Mouse (Mus musculus) neural tube, embryonic 11.5 days (tissue): ENCODE data around the gene Ssbp3. TPM values are rescaled to one million over a fixed set of nuclear protein-coding genes. Genes with fewer than 3 reads are reported as not detected.

ENCODE experiments used
- ATAC-seq: fragments of 200-750 bp; cut with Nextera tagmentation; 2 replicates; pipeline ENCODE4 v1.8.0; 2017; ENCODE audit warnings: moderate number of reproducible peaks, mild to moderate bottlenecking, moderate TSS enrichment, moderate library complexity; ENCODE audit not compliant: insufficient read depth, low FRiP score, low TSS enrichment
- DNase-seq: peaks from one replicate; pipeline ENCODE4 v3.0.0-alpha.2; 2015; ENCODE audit warnings: low spot score
- H3K27ac ChIP-seq: fragments of 300-500 bp; sonication (generic); 2 replicates; pipeline ENCODE4 v1.5.1; 2014; ENCODE audit warnings: low read depth, mild to moderate bottlenecking, low read length
- H3K27me3 ChIP-seq: fragments of 300-500 bp; sonication (generic); 2 replicates; pipeline ENCODE4 v1.6.1; 2014; ENCODE audit warnings: mild to moderate bottlenecking, low read length, mixed read lengths; ENCODE audit not compliant: control insufficient read depth, insufficient read depth
- H3K36me3 ChIP-seq: fragments of 300-500 bp; sonication (generic); 2 replicates; pipeline ENCODE4 v1.6.1; 2014; ENCODE audit warnings: mild to moderate bottlenecking, low read length, moderate library complexity, mixed read lengths; ENCODE audit not compliant: control insufficient read depth, insufficient read depth
- H3K4me1 ChIP-seq: fragments of 300-500 bp; sonication (generic); 2 replicates; pipeline ENCODE4 v1.6.1; 2014; ENCODE audit warnings: low read length, mixed read lengths; ENCODE audit not compliant: control insufficient read depth, insufficient read depth
- H3K4me2 ChIP-seq: fragments of 300-500 bp; sonication (generic); 2 replicates; pipeline ENCODE4 v1.6.1; 2014; ENCODE audit warnings: low read depth, mild to moderate bottlenecking, moderate library complexity
- H3K4me3 ChIP-seq: fragments of 300-500 bp; sonication (generic); 2 replicates; pipeline ENCODE4 v1.5.1; 2014; ENCODE audit warnings: low read depth, low read length
- H3K9ac ChIP-seq: fragments of 300-500 bp; sonication (generic); 2 replicates; pipeline ENCODE4 v1.6.1; 2014; ENCODE audit warnings: mild to moderate bottlenecking, low read length
- H3K9me3 ChIP-seq: fragments of 300-500 bp; sonication (generic); 2 replicates; pipeline ENCODE4 v1.6.1; 2016; ENCODE audit warnings: low read length; ENCODE audit not compliant: control insufficient read depth
- WGBS: fragments of 180-500 bp; shearing (Covaris S2); extraction: QIAGEN DNeasy Blood & Tissue Kit; methylation state at CpG from one replicate; pipeline ENCODE4 v1.1.7; 2014; 5-methylcytosine and 5-hydroxymethylcytosine counted together
- polyA plus RNA-seq: library from polyadenylated mRNA; unstranded; fragments of >200 nt; fragmentation: Nextera tagmentation; extraction: Ambion mirVana; gene quantifications from 2 replicates; pipeline ENCODE4 v1.2.1, GENCODE M21; 2014

Gene Ssbp3
- polyA plus RNA-seq, 1 experiment from 2014 or later = 145 TPM

DNA sequence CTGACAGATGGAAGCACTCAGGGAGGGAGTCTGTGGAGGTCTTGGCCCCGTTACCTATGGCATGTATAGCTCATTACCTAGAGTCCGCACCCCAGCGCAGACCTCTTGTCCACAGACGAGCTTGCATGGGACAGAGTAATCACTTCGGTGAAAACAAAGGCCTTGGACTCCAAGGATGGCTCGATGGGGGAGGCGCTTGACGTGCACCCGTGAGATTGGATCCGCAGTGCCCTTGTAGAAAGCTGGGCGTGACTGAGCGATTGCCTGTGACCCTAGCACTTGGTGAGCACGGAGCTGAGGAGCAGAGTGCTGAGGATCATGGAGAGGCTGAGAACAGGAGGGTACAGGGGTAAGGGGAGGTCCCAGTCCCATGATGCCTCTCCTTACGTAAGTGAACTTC is 181.2 kb downstream of the Ssbp3 start:
- no peak overlapping the region for H3K4me2 ChIP-seq
- H3K4me3 ChIP-seq = no peak overlapping the region
- no peaks in the 10 kb centered on the region for H3K27me3 ChIP-seq
- DNase-seq = no peak
- H3K4me1 ChIP-seq = 0 out of 2 replicates have a peak, but pooled peaks cover 5% of the 10 kb centered on the region
- H3K27ac ChIP-seq = no peak overlapping the region
- H3K36me3 ChIP-seq = no peaks in the 10 kb centered on the region
- H3K9me3 ChIP-seq = no peaks in the 10 kb centered on the region
- no peak overlapping the region for H3K9ac ChIP-seq
- 81% methylated on average over 14 of the region's 14 CpGs for WGBS
- ATAC-seq = no peak

DNA sequence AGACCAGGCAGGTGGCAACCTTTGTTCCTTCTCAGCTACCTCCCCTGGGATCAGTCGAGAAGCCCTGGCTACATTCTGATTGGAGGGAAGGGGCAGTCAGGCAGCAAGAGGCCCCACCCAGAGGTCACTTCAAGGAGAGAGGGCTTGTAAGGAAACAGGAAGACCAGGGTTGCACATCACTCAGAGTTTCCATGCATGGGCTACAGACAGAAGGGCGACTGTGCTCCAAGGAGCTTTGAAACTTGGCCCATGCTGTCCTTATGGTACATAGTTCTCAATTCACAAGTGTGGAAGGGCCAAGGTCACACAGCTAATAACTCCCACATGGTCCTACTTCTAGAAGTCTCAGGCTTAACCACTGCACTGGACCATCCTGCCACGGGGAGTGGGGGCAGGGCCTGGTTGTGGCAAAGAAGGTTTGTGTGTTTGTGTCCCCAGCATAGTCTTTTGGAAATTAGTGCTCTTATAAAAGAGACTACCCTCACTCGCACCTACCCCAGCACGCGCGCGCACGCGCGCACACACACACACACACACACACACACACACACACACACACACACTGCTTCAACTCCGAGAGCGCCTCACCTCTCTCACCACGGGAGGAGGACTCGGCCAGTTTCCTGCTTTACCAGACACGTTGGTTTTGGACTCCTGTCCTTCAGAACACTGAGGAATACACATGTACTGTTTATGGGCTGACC is 184.1 kb downstream of the Ssbp3 start:
- 82% methylated on average over 16 of the region's 16 CpGs for WGBS

DNA sequence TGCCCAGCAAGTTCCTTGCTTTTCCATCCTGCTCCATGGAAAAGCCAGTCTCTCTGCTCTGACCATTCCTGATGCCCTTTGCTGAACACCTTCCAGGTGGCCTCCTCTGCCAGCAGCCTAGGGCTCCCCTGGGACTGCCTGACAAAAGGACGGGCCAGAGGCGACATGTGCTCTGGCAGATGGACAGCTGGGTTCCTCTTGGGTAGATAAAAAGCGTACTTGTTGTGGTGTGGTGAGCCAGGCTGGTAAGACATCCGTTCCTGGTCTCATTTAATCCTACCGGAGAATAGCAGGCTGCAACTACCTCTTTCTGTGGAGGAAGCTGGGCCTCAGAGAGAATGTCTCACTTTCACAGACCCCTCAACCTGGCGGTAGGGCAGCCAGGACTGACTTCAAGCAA is 185.5 kb downstream of the Ssbp3 start:
- DNase-seq (no peak), ATAC-seq (no peak)
- no peak overlapping the region for H3K4me3 ChIP-seq
- H3K4me1 ChIP-seq = peaks cover 11% of the 10 kb centered on the region
- H3K27ac ChIP-seq = peak overlapping the region; percentile 60
- no peak overlapping the region for H3K4me2 ChIP-seq
- H3K27me3 ChIP-seq = no peaks in the 10 kb centered on the region
- WGBS = 39% methylated on average over 6 of the region's 6 CpGs
- no peaks in the 10 kb centered on the region for H3K36me3 ChIP-seq
- no peaks in the 10 kb centered on the region for H3K9me3 ChIP-seq
- H3K9ac ChIP-seq = no peak overlapping the region

More for the DNA sequence above, 184.1 kb downstream of the Ssbp3 start:
- H3K4me1 ChIP-seq = peaks cover 11% of the 10 kb centered on the region
- DNase-seq = no peak
- no peaks in the 10 kb centered on the region for H3K9me3 ChIP-seq
- no peaks in the 10 kb centered on the region for H3K27me3 ChIP-seq
- H3K4me2 ChIP-seq = no peak overlapping the region
- no peak overlapping the region for H3K4me3 ChIP-seq
- no peak for ATAC-seq
- H3K36me3 ChIP-seq = no peaks in the 10 kb centered on the region
- no peak overlapping the region for H3K27ac ChIP-seq
- no peak overlapping the region for H3K9ac ChIP-seq

DNA sequence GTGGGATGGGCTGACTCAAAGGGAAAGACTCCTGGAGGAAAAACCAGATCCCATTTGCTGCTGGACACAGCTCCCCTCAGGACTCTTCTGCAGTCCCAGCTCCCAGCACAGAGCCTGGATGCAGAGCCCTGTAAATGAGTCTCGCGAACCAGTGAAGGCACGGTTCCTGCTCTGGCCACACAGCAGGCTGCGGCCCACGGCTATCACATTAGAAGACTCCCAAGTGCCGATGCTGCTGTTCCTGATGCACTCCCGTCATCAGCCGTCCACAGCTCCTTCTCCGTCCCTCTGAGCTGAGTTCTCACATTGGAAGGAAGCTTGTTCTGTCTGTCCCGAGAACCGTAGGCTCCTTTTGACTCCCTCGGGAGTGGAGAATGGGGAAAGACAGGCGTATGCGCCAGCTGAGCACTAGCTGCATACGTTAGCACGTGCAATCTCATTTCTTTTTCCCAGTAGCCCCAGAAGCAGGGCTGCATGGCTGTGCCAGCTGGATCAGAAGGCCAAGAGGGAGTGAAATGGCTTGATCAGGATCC is 186.4 kb downstream of the Ssbp3 start, which contains the start of gene Cdcp2:
Cdcp2 (plus strand) TSS at position 51 of the 533 bp plus-strand sequence.
- no peaks in the 10 kb centered on the region for H3K36me3 ChIP-seq
- ATAC-seq = 0 out of 2 replicates have a peak, but pooled peaks have one; percentile 20
- no peak within 1 kb of the TSS for H3K4me3 ChIP-seq
- no peak within 1 kb of the TSS for H3K9ac ChIP-seq
- DNase-seq = no peak
- peak within 1 kb of the TSS; percentile 60 for H3K27ac ChIP-seq
- no peak within 1 kb of the TSS for H3K4me2 ChIP-seq
- no peaks in the 10 kb centered on the region for H3K9me3 ChIP-seq
- H3K27me3 ChIP-seq = no peaks in the 10 kb centered on the region
- peaks cover 11% of the 10 kb centered on the region for H3K4me1 ChIP-seq
- 43% methylated on average over 16 of the region's 16 CpGs for WGBS

DNA sequence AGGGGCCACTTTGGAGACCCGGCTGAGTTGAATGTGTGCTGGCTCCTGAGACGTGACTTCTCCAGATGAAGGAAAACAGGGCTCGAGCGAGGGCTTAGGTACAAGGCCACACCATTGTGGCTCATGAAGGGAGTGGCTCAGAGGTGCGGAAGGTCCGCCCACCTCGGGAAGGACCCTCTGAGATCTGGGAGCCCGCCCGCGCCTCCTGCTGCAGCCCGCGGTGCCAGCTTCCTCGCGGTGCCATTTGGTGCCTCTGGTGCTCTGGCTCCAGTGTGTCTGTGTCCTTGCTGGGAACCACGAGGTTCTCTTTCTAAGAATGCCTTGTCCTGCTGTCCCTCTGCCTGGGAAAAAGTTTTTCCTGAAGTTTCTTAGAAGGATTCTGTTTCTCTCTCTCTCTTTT is 187.4 kb downstream of the Ssbp3 start:
- H3K27me3 ChIP-seq = no peaks in the 10 kb centered on the region
- H3K9ac ChIP-seq = no peak overlapping the region
- DNase-seq = no peak
- H3K27ac ChIP-seq = peak overlapping the region; percentile 36
- H3K4me2 ChIP-seq = no peak overlapping the region
- no peaks in the 10 kb centered on the region for H3K9me3 ChIP-seq
- H3K4me3 ChIP-seq = no peak overlapping the region
- peaks cover 16% of the 10 kb centered on the region for H3K4me1 ChIP-seq
- 49% methylated on average over 15 of the region's 15 CpGs for WGBS
- no peak for ATAC-seq
- no peaks in the 10 kb centered on the region for H3K36me3 ChIP-seq

DNA sequence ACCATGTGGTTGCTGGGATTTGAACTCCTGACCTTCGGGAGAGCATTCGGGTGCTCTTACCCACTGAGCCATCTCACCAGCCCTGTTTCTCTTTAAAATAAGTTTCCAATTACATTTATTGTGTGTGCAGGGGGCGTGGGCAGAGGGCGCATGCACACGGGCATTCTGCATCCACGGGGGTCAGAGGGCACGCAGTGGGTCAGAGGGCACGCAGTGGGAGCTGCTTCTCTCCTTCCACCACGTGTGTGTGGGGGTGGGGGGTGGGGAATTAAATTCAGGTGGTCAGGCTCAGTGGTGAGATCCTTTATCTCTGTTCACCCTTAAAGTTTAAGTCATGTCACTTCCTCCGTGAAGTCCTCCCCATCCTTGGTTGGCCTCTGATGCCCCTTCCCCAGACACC is 187.9 kb downstream of the Ssbp3 start:
- Histone ChIP-seq H3K27ac (no peak overlapping the region), H3K36me3 (no peaks in the 10 kb centered on the region), H3K9ac (no peak overlapping the region), H3K27me3 (no peaks in the 10 kb centered on the region), H3K4me3 (no peak overlapping the region), H3K9me3 (no peaks in the 10 kb centered on the region), H3K4me1 (peaks cover 16% of the 10 kb centered on the region), H3K4me2 (no peak overlapping the region)
- no peak for DNase-seq
- WGBS = 69% methylated on average over 10 of the region's 10 CpGs
- no peak for ATAC-seq

DNA sequence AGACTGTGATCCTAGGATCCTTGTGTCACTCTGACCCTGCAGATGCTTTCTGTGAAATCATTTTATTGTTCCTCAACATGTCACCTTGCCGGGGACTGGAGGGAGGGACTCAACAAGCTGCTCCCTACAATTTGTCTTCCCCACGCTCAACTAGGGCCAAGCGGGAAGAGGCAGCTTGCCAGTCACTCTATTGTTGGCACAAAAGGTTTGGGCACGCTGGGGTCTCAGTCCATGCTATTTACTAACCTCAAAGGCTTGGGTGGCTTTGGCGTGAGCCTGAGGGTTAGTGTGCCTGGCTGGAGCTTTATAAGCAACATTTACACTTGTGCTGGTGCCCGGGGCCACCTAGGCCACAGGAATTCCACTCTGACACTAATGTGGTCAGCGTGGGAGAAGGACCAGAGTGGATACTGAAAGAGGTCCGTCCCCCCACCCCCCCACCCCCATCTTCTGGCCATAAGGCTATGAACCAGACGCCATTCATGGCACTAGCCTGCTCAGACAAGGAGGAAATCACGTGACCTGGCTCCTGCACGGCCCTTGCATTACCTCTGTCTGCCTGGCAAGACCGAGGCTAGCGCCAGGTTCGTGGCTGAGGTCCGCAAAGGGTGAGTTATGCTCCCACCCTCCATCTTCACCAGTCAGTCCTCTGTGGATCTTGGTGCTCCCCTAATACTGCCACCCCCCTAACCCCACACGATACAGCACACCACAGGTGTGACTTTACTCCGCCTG is 188.5 kb downstream of the Ssbp3 start:
- ATAC-seq (no peak), DNase-seq (no peak)
- no peak overlapping the region for H3K27ac ChIP-seq
- H3K4me3 ChIP-seq = no peak overlapping the region
- no peaks in the 10 kb centered on the region for H3K9me3 ChIP-seq
- H3K9ac ChIP-seq = no peak overlapping the region
- no peaks in the 10 kb centered on the region for H3K27me3 ChIP-seq
- WGBS = 72% methylated on average over 17 of the region's 17 CpGs
- H3K4me2 ChIP-seq = no peak overlapping the region
- H3K36me3 ChIP-seq = no peaks in the 10 kb centered on the region
- peaks cover 16% of the 10 kb centered on the region for H3K4me1 ChIP-seq
